Mouse (Mus musculus) heart, embryonic 13.5 days (tissue): ENCODE results near the gene Zmynd10. TPM values are rescaled to one million over a fixed set of nuclear protein-coding genes. Genes with fewer than 3 reads are reported as not detected.

ENCODE experiments used
- ATAC-seq: fragments of 200-750 bp; cut with Nextera tagmentation; 2 replicates; pipeline ENCODE4 v1.8.0; 2017; ENCODE audit warnings: moderate TSS enrichment; ENCODE audit not compliant: insufficient number of reproducible peaks, low FRiP score, low TSS enrichment; ENCODE audit errors: extremely low read depth
- H3K27ac ChIP-seq: fragments of 300-500 bp; sonication (generic); replicated peaks from 2 replicates; pipeline ENCODE4 v1.5.1; 2015; ENCODE audit warnings: moderate library complexity, mild to moderate bottlenecking, inconsistent platforms
- H3K27me3 ChIP-seq: fragments of 300-500 bp; sonication (generic); replicated peaks from 2 replicates; pipeline ENCODE4 v1.6.1; 2015; ENCODE audit warnings: mild to moderate bottlenecking, inconsistent platforms
- H3K36me3 ChIP-seq: fragments of 300-500 bp; sonication (generic); 2 replicates; pipeline ENCODE4 v1.6.1; 2015; ENCODE audit warnings: mild to moderate bottlenecking, inconsistent platforms
- H3K4me1 ChIP-seq: fragments of 300-500 bp; sonication (generic); 2 replicates; pipeline ENCODE4 v1.6.1; 2015; ENCODE audit warnings: inconsistent platforms
- H3K4me2 ChIP-seq: fragments of 300-500 bp; sonication (generic); 2 replicates; pipeline ENCODE4 v1.6.1; 2015; ENCODE audit warnings: inconsistent platforms, mild to moderate bottlenecking, moderate library complexity
- H3K4me3 ChIP-seq: fragments of 300-500 bp; sonication (generic); 2 replicates; pipeline ENCODE4 v1.5.1; 2015; ENCODE audit warnings: moderate library complexity, mild to moderate bottlenecking, inconsistent platforms
- H3K9ac ChIP-seq: fragments of 300-500 bp; sonication (generic); 2 replicates; pipeline ENCODE4 v1.6.1; 2015; ENCODE audit warnings: inconsistent platforms, mild to moderate bottlenecking, moderate library complexity
- H3K9me3 ChIP-seq: fragments of 300-500 bp; sonication (generic); 2 replicates; pipeline ENCODE4 v1.6.1; 2016; ENCODE audit warnings: inconsistent platforms
- WGBS: fragments of 180-500 bp; shearing (Covaris S2); methylation state at CpG from one replicate; pipeline ENCODE4 v1.1.7; 2015; ENCODE audit warnings: mixed read lengths; 5-methylcytosine and 5-hydroxymethylcytosine counted together
- polyA plus RNA-seq: library from polyadenylated mRNA; unstranded; fragments of >200 nt; fragmentation: Nextera tagmentation; extraction: Ambion mirVana; gene quantifications from 2 replicates; pipeline ENCODE4 v1.2.1, GENCODE M21; 2015

The Zmynd10 gene
- polyA plus RNA-seq, 1 experiment from 2014 or later: not detected

DNA sequence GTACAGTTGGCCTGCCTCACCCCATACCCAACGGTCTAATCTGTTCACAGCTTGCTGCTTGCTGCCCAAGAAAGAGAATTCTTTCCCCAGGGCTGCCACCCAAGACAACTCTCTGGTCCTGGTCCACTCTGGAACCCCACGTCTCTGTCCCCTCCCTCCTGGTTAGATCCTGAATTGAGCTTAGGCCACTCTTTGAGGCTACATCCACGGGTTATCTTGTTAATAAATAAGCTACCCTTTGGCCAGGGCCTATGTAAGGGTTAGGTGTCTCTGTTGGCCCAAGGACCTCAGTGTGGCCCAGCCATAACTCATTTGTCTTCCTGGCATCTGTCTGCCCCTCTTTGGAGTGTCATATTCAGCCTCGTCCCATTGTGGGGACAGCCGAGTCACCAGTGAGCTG lies 51.3 kb downstream of the Zmynd10 start:
- Histone ChIP-seq H3K9ac (no peak overlapping the region), H3K4me3 (no peak overlapping the region), H3K27me3 (peaks cover 35% of the 10 kb centered on the region), H3K9me3 (no peaks in the 10 kb centered on the region), H3K4me2 (no peak overlapping the region), H3K27ac (no peak overlapping the region), H3K36me3 (peaks cover 27% of the 10 kb centered on the region), H3K4me1 (peaks cover 53% of the 10 kb centered on the region)
- 77% methylated on average over 5 of the region's 5 CpGs for WGBS
- ATAC-seq: no peak

DNA sequence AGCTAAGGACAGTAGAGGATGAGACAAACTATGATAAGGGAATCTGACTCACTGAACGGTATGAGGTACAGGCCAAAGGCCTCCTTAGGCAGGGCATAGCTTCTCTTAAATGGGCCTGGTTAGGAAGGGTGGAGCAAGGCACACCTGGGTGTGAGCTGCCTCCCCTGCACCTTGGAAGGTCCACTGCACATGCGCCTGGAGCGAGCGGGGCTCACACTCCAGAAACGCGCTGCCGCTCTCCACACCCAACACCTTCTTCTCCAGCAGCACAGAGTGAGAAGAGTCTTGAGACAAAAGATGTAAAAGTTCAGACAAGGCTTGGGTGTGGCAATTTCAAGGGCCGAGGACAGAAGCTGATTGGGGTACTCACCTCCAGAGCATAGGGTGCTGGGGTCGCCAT lies 52.3 kb downstream of the Zmynd10 start:
- no peak for ATAC-seq
- no peaks in the 10 kb centered on the region for H3K9me3 ChIP-seq

DNA sequence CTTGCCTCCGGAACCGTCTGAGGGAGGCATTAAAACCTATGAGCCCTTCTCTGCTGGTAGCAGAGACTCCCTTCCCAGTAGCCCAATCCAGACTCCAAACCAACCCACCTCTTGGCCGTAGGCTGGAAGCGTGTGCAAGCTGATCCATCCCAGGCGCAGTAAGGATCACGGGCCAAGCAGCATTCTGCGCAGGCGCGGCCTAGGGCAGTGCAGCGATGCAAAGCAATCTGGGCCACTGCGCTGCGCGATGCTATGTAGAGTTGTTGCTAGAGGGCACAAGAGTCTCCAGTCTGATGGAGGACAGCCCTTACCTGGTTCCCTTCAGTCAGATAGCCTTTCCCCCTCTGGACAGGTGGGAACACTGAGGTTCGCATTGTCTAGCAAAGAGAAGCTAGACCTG lies 52.7 kb downstream of the Zmynd10 start:
- ATAC-seq: no peak
- H3K4me3 ChIP-seq: no peak overlapping the region
- H3K4me1 ChIP-seq: peaks cover 49% of the 10 kb centered on the region
- peaks cover 38% of the 10 kb centered on the region for H3K27me3 ChIP-seq
- H3K4me2 ChIP-seq: 0 out of 2 replicates have a peak overlapping the region, but pooled peaks have one; percentile 4
- 57% methylated on average over 14 of the region's 14 CpGs for WGBS
- peak overlapping the region; percentile 37; the same call in 1 of the 2 replicates for H3K9ac ChIP-seq
- H3K9me3 ChIP-seq: no peaks in the 10 kb centered on the region
- H3K36me3 ChIP-seq: peaks cover 12% of the 10 kb centered on the region
- H3K27ac ChIP-seq: no peak overlapping the region

More for the DNA sequence above, 52.3 kb downstream of the Zmynd10 start:
- Histone ChIP-seq H3K4me3 (no peak overlapping the region), H3K4me2 (0 out of 2 replicates have a peak overlapping the region, but pooled peaks have one; percentile 4), H3K4me1 (peaks cover 49% of the 10 kb centered on the region), H3K36me3 (peaks cover 16% of the 10 kb centered on the region), H3K27ac (no peak overlapping the region), H3K9ac (peak overlapping the region; percentile 37; the same call in 1 of the 2 replicates), H3K27me3 (peaks cover 35% of the 10 kb centered on the region)
- WGBS: 81% methylated on average over 9 of the region's 9 CpGs

DNA sequence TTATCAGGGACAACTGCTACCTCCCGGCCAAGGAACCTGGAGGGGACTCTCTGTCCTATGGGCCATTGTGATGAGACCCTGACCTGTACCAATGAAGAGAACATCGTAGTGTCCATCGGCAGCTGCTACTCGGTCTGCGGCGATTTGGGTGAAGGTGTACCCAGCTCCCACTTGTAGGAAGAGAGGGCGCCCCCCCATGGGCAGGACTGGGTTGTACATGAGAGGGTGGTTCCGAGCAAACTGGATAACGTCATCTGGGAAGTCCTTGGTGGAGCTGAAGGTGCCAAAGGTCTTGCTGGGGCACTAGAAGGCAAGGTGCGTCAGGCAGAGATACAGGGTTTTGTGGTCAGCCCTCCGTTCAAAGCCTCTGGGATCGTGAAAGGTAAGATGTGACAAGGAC lies 53.6 kb downstream of the Zmynd10 start:
- WGBS: 73% methylated on average over 12 of the region's 12 CpGs

More for the DNA sequence above, 53.6 kb downstream of the Zmynd10 start:
- peaks cover 5% of the 10 kb centered on the region for H3K36me3 ChIP-seq
- H3K9me3 ChIP-seq: no peaks in the 10 kb centered on the region
- H3K27me3 ChIP-seq: peaks cover 45% of the 10 kb centered on the region
- H3K27ac ChIP-seq: no peak overlapping the region
- H3K4me2 ChIP-seq: no peak overlapping the region
- H3K4me3 ChIP-seq: no peak overlapping the region
- no peak overlapping the region for H3K9ac ChIP-seq
- H3K4me1 ChIP-seq: peaks cover 54% of the 10 kb centered on the region
- no peak for ATAC-seq

Other genes starting within 250 kb of the Zmynd10 start
- 11.4 and 12.0 TPM in 2 replicates for gene Hemk1, start 208.9 kb upstream of the Zmynd10 start, polyA plus RNA-seq
- 0.79 and 1.1 TPM in 2 replicates for gene 6430571L13Rik, start 206.7 kb upstream of the Zmynd10 start, polyA plus RNA-seq
- 3.8 and 4.1 TPM in 2 replicates for gene Cacna2d2, start 147.7 kb upstream of the Zmynd10 start, polyA plus RNA-seq
- 30.4 and 32.3 TPM in 2 replicates for gene Tmem115, start 13.4 kb upstream of the Zmynd10 start, polyA plus RNA-seq
- gene Cyb561d2, start 5.1 kb upstream of the Zmynd10 start, polyA plus RNA-seq: 17.7 and 19.1 TPM in 2 replicates
- gene Nprl2, start 5.1 kb upstream of the Zmynd10 start, polyA plus RNA-seq: 27.8 and 27.9 TPM in 2 replicates
- 47.6 and 56.1 TPM in 2 replicates for gene Rassf1, start 4.3 kb downstream of the Zmynd10 start, polyA plus RNA-seq
- 44.5 and 51.6 TPM in 2 replicates for gene Tusc2, start 16.0 kb downstream of the Zmynd10 start, polyA plus RNA-seq
- 94.0 and 104 TPM in 2 replicates for gene Hyal2, start 20.6 kb downstream of the Zmynd10 start, polyA plus RNA-seq
- gene Hyal1, start 29.6 kb downstream of the Zmynd10 start, polyA plus RNA-seq: 6.3 and 7.5 TPM in 2 replicates
- 13.9 and 14.6 TPM in 2 replicates for gene Naa80, start 31.6 kb downstream of the Zmynd10 start, polyA plus RNA-seq
- gene Hyal3, start 33.5 kb downstream of the Zmynd10 start, polyA plus RNA-seq: 0.48 and 0.68 TPM in 2 replicates
- 35.7 and 41.3 TPM in 2 replicates for gene Ifrd2, start 40.3 kb downstream of the Zmynd10 start, polyA plus RNA-seq
- 9.9 and 11.8 TPM in 2 replicates for gene Sema3b, start 61.9 kb downstream of the Zmynd10 start, polyA plus RNA-seq
- 387 and 392 TPM in 2 replicates for gene Gnai2, start 88.1 kb downstream of the Zmynd10 start, polyA plus RNA-seq
- gene Slc38a3, start 122.2 kb downstream of the Zmynd10 start, polyA plus RNA-seq: 2.8 and 2.9 TPM in 2 replicates
- gene Gnat1, start 132.4 kb downstream of the Zmynd10 start, polyA plus RNA-seq: 0.90 and 1.3 TPM in 2 replicates
- gene Sema3f, start 163.2 kb downstream of the Zmynd10 start, polyA plus RNA-seq: 4.5 and 6.3 TPM in 2 replicates
- 121 and 125 TPM in 2 replicates for gene Rbm5, start 223.7 kb downstream of the Zmynd10 start, polyA plus RNA-seq